Mouse (Mus musculus) mouse trophoblast stem cell (cell line): ENCODE measurements at regions not wholly inside any gene's neighbourhood (a gene's known extent, or its start where the extent isn't known, plus 50 kb on each side); places are given as distances from the start of the nearest gene placed in this dataset.
"Not testable (repeated sequence)": the region's sequence is repeated elsewhere in the genome, so short reads cannot be mapped to it uniquely, and the experiment has no call there.

Source experiments
- in situ Hi-C, 2 experiments: fragments of 300-500 bp; cut with MseI, MboI; formaldehyde crosslinking; loops; 2 replicates in 1 of 2; 3 replicates in 1 of 2; pipeline ENCODE4 v1.15.1; 2025

DNA sequence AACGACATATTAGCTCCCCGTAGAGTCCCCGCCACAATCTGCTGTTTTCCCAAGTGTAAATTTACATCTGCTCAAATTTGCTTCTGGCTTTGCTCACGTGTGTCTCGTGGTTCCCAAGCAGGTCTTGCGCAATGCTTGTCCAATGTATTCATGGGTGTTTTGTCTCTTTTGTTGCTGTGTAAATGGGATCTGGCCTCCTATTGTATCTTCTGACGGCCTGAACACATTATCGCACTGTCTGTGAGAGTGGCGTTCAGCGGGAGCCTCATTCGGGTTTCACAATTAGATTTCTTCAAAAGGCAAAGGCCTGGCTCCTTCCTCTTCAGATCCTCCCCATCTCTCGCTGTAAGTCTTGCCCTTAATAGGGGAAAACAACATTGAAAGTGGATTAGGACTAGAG is 274.5 kb downstream of the Fam19a5 start:
- in situ Hi-C loops: no loop called here

- in situ Hi-C loops: no loop called here
These were observed 298.0 kb downstream of the Fam19a5 start for GRCm38 (mm10) chr15:87842097-87842496.

DNA sequence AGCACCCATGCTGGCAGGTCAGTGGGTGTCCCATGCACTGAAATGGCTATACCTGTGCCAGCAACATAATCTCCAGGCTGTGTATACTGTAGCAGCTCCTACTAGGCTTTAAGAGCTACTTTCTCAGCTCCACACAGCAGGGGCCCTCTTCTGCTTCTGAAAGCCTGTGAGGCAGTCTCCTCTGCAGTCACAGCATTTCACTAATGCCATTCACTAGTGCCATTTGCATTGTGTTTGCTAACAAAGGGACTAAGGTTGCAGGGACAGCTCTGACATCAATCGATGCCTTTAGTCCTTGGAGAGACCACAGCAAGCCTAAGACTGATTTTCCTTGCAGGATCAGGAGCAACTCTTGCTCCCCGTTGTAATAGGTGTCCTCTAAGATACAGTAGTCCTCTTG is 315.0 kb downstream of the Fam19a5 start:
- in situ Hi-C loops: no loop called here

DNA sequence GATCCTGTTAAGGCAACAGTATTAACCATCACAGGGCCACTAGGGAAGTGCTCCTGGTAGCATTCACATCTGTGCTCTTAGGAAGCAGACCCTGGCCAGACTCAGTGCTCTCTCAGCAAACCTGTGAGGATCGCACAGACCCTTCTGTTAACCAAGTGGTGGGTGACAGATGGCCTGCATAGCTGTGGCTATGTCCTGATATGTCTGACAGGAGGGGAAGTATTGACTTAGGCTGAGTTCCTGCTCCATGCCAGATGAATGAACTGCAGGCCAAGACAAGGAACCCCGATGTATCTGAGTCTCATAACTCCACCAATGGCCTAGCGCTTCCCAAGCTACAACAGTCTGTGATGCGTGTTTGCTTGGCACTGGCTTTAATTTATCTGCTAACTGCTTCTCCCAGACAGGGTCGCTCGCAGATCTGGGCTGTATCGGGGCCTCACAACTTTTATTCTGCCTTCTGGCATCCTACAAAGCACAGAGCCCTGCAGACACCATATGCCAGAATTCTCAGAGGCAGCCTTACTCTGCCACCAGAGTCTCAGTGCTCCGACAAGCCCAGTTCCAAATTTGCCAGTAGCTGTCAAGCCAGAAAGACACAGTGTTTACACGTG is 332.3 kb downstream of the Fam19a5 start:
- in situ Hi-C loops: no loop called here

DNA sequence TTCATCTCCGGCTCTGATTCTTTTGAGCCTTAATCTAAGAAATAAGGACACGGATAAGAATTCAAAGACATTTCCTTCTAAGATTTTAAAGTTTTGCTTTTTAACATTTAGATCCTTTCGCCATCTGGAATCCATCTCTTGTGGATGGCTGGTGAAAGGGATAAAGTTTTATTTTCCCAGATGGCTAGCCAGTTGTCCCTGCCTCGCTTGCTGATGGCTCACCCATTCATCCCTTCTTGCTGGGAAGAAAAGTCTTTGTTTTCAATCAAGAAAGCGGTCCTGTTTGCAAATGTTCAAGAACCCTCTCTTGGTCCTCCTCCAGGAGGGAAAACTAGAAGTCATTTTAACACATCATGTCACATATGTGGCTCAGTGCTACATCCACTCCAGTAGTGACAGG is 346.8 kb downstream of the Fam19a5 start:
- in situ Hi-C loops: no loop called here

DNA sequence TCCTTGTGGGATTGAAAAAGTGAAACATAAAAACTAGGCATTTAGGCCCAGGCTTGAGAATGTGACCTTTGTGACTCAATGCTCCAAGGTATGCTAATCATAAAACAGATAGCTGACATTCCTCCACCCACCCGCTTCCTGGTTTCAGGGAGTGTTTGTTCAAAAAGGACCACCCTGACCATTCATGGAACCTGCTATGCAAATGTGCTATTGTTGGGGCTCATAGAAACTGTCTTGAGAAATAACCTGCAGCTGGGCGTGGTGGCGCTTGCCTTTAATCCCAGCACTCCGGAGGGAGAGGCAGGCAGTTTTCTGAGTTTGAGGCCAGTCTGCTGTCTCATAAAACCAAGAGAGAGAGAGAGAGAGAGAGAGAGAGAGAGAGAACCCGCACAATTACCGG is 350.8 kb downstream of the Fam19a5 start:
- in situ Hi-C loops: not testable (repeated sequence)

- in situ Hi-C loops: no loop called here
These were observed 354.6 kb downstream of the Fam19a5 start for GRCm38 (mm10) chr15:87898655-87899054.

DNA sequence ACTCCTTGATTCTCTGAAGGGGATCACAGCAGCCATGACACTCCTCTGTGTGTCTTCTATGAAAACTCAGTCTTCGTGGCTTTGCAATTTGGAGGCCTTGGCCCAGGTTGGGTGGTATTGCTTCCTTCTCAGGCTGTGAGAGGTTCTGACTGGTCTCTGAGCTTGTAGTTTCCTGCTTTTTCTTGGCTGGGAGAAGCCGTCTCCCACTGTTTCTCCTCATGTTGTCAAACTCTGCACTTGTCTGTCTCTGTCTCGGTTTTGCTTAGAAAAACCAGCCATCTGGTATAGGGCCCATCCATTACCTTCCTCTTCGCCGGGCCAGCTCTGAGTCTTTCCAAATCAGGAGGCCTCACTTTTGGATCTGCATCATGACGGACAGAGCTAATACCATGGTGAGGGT is 360.3 kb downstream of the Fam19a5 start:
- in situ Hi-C loops: no loop called here

DNA sequence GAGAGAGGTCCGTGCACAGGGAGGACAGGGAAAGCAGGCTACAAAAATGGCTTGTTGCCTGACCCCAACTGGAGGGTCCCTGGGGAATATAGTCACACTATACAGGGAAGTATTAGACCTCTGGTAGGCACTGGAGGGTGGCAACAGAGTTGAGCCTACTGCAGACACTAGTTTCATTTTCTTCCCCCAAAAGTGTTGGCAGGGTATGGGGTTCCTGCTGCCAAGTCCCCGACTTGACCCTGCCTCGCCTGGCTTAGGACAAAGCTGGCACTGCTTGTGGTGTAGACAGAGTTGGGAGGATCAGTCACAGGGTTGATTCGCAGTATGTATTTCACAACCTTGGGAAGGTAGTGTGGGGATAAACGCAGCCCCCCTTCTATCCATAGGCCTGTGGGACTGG is 362.2 kb downstream of the Fam19a5 start:
- in situ Hi-C loops: no loop called here

DNA sequence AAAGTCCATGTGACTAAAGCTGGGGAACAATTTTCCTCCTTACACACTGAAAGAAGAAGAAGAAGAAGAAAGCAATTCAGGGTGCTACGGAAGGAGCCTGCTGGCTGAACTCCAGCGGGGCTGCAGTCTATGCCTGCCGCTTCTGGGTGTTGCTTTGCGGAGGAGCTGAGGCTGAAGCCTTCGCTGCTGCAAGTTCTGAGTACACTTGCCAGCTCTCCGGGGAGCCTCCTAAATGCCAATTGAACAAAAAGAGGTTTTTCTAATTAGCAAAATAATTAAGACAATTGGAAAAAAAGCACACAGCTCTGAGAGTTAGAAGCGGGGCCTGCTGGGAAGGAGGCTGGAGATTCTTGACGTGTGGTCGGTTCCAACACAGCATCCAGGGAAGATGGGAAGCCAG is 378.0 kb downstream of the Fam19a5 start:
- in situ Hi-C loops: no loop called here

GRCm38 (mm10) chr15:87922781-87923446 is 378.8 kb downstream of the Fam19a5 start:
- in situ Hi-C loops: no loop called here

DNA sequence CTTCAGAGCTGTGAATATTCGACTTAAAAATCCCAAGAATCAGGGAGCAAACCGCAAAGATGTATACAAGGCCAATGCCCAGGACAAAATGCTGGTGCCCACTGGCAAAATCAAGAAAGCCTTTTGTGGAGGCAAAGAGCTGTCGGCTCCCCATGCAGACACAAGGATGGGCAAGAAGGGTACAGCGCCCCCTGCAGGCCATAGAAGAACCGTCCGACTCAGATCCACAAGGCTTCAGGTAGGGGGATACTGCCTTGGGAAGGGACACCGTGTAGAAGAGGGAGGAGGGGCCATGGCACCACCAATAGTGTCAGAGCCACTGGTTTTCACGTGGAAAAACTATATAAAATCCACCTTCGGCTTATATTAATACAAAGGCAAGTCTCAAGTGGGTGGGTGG is 379.8 kb downstream of the Fam19a5 start:
- in situ Hi-C loops: no loop called here

DNA sequence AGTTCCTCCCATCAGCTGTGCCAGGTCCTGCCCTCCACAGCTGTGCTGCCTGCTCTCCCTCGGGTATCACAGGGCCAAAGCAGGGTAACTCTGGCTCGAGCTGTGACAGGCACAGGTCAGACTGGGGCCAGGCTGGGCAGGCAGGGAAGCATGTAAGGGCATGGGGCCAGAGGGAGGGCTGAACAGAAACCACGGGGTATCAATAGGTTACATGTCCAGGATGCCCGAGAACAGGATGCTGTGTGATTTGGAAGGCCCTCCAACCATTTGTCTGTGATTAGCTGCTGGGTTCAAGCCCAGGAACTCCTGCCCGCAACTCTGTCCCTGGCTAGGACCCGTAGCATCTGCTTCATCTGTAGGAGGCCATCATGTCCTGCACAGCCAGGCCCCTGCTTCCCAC is 391.9 kb downstream of the Fam19a5 start:
- in situ Hi-C loops: no loop called here

DNA sequence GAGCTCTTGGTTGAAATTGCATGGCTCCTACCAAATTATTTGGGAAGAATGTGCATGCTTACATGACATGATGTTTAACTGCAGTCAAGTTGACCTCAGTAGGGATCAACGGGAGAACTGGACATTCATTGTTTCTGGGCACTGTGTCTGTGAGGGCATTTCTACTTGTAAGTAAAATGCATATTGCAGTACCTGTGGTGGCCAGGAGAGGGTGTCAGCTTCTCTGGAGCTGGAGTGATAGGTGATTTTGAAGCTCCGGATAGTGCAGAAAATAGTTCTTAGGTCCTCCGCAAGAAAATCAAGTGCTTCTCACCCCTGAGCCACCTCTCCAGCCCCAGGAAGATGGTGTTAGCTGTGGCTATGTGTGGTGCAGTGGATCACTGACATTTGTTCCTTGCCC is 396.7 kb downstream of the Fam19a5 start:
- in situ Hi-C loops: no loop called here

- in situ Hi-C loops: no loop called here
These were observed 408.4 kb downstream of the Fam19a5 start for GRCm38 (mm10) chr15:87952531-87952930.

GRCm38 (mm10) chr15:87955685-87956256 is 411.7 kb downstream of the Fam19a5 start:
- in situ Hi-C loops: no loop called here

DNA sequence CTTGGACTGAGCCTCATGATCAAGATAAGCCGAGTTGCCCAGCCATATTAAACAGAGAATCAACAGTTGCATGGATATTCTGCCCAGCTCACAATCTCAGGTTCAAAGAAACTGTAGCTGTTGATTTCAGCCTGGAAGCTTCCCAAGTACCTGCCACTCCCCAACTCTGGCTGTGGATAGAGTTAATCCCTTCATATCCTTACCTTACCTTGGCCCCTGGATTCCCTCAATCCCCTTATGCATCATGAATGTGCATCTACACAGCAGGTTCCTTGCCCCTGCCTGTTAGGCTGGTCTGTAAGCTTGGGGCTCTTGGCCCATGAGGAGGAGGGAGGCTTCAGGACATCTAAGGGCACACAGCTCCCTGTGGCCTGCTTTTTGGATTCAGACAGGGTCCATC is 414.8 kb downstream of the Fam19a5 start:
- in situ Hi-C loops: no loop called here

- in situ Hi-C loops: no loop called here
These were observed 428.5 kb downstream of the Fam19a5 start for GRCm38 (mm10) chr15:87972641-87973040.

DNA sequence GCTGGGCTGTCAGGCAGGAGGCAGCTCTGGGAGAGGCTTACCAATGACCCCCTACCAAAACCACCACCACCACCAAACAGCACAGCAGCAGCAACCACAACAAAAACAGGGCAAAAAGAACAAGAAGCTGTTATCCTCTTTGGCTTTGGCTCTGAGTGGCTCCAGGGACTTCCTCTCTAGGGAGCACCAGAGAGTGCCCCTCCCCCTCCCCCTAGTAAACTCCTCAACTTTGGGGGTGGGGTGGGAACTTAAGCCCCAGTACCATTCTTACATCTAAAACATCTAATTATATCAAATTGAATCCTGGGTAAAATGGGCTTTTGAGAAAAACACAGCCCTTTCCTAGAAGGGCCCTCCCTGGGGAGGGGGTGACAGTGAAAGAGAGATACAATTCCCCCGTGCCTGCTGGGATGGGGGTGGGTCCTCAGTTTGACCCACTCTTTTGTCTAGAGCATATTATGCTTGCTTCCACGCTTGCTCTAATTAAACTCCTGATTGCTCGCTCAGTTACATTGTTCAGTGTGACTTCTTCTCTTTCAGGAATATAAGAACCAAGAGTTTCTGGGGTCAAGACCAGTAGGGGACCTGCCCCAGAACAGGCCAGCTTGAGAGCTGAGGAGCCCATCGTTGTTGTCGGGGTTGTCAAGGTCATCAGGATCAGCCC is 443.4 kb downstream of the Fam19a5 start:
- in situ Hi-C loops: no loop called here

DNA sequence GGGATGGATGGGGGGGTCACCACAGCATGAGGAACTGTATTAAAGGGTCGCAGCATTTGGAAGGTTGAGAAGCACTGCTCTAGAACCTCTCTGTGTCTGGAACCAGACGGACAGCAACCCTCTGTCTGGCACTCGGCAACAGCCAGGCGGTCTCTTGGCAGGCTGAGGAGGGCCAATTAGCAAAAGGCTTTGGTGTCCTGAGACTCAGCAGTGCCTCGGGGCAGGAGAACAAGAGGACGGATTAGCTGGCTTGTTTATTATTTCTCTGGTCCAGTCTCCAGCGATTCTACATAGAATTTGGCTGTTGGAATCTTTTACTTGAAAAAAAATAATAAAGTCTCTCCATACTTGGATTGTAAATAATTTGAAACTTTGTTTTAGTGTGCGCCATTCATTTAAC is 450.4 kb downstream of the Fam19a5 start:
- in situ Hi-C loops: no loop called here

DNA sequence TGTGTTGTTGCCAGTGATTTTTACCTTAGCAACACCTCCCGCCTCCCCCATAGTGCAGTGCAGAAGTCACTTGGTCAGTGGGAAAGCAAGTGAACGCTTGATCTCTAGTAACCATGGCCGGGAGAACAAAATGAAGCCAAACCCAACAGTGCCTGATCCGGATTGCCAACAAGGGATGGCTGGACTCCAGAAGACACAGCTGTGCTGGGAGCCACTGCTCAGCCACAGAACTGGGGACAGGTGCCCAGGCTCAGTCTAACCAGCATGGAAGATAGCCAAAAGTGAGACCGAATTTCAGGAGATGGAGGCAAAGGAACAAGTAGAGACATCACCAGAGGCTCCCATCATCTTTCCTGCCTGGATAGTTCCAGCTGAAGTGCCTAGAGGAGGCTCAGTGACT is 473.0 kb downstream of the Fam19a5 start:
- in situ Hi-C loops: no loop called here

- in situ Hi-C loops: no loop called here
These were observed 488.7 kb downstream of the Fam19a5 start for GRCm38 (mm10) chr15:88032751-88033150.

DNA sequence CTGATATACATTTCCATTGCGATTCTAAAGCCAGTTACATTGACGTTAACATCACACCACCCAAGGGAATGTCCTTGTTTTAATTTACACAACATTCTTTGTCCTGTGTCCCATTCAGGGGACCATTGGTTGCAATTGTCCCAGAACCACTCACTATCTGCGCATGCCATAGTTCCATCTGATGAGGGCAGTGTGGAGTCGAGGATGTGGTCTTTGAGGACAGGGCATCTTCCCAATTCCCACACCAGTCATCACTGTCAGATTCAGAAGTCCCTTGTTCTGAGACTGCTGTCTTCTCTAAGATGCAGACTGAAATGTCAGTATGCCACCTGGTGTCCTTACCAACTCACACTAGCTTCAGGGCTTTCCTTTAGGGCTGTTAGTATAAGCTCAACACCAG is 489.6 kb downstream of the Fam19a5 start:
- in situ Hi-C loops: no loop called here
